8 mouse cellular contexts compared by ENCODE assay signal in genomic region chr5:149380388-149380916, GRCm38 (mm10). TPM values are rescaled to one million over a fixed set of nuclear protein-coding genes. Genes with fewer than 3 reads are reported as not detected.
DNase-seq lines count a peak whose midpoint lies in the region; ATAC-seq and TF ChIP-seq lines count a peak whose summit lies in the region.

No protein-coding gene starts in this region.

- 10% methylated on average over 8 of the region's 8 CpGs for WGBS in hindbrain, embryonic 15.5 days
- 16% methylated on average over 8 of the region's 8 CpGs for WGBS in midbrain, embryonic 10.5 days
- 71% methylated on average over 8 of the region's 8 CpGs for WGBS in kidney, adult 2 months

- peak; percentile 68 for DNase-seq in ES-E14 (ENCODE audit: low read depth, low spot score)
- DNase-seq in embryo, embryonic 9.5 days (ENCODE audit: extremely low spot score): peak; percentile 54
- peak; percentile 84 for DNase-seq in midbrain, embryonic 10.5 days (ENCODE audit: low spot score)
- no peak for DNase-seq in thymus, postnatal 10 days (ENCODE audit: low spot score in 2 of 2)
- no peak for DNase-seq in adrenal gland, adult 18-20 months (ENCODE audit: low spot score in 2 of 2)
- no peak for DNase-seq in kidney, adult 2 months
- no peak for DNase-seq in testis, postnatal 14 days (ENCODE audit: low spot score)

- TF ChIP-seq POLR2A in kidney, adult 2 months (IDR thresholded peaks at IDR 0.05; ENCODE audit: low read depth, low read length): no peak

- no peak for TF ChIP-seq CTCF in kidney, adult 2 months (conservative IDR thresholded peaks at IDR 0.05; ENCODE audit: insufficient read depth, insufficient read length, low read depth, low read length)

- H3K4me2 ChIP-seq in hindbrain, embryonic 15.5 days: peak overlapping the region; percentile 9; the same call in 1 of the 2 replicates

- H3K4me3 ChIP-seq in ES-E14 (ENCODE audit: insufficient read depth in 1 of 2, low read depth in 1 of 2, low read length in 2 of 2, poor library complexity in 1 of 2, severe bottlenecking in 1 of 2): no peak overlapping the region
- no peak overlapping the region for H3K4me3 ChIP-seq in hindbrain, embryonic 15.5 days
- H3K4me3 ChIP-seq in midbrain, embryonic 10.5 days: peak overlapping the region; percentile 16; the same call in 1 of the 2 replicates
- H3K4me3 ChIP-seq in kidney, adult 2 months (ENCODE audit: insufficient read depth, low read depth, low read length): no peak overlapping the region

- no peaks in the 10 kb centered on the region for H3K27me3 ChIP-seq in hindbrain, embryonic 15.5 days
- H3K27me3 ChIP-seq in midbrain, embryonic 10.5 days (ENCODE audit: low read depth, poor library complexity, severe bottlenecking): no peaks in the 10 kb centered on the region
- H3K27me3 ChIP-seq in kidney, adult 2 months (replicated peaks; ENCODE audit: control insufficient read depth, insufficient read depth, low read length): no peaks in the 10 kb centered on the region; the same call in 1 of the 2 replicates

- H3K27ac ChIP-seq in ES-E14 (ENCODE audit: insufficient read depth, low read depth, low read length, poor library complexity, severe bottlenecking): no peak overlapping the region
- H3K27ac ChIP-seq in hindbrain, embryonic 15.5 days (replicated peaks): peak overlapping the region; percentile 79
- H3K27ac ChIP-seq in midbrain, embryonic 10.5 days (replicated peaks): peak overlapping the region; percentile 90
- H3K27ac ChIP-seq in kidney, adult 2 months (ENCODE audit: insufficient read depth, low read depth, low read length): no peak overlapping the region

- H3K9ac ChIP-seq in ES-E14 (ENCODE audit: insufficient read depth, low read depth, low read length, poor library complexity, severe bottlenecking): no peak overlapping the region
- no peak overlapping the region for H3K9ac ChIP-seq in hindbrain, embryonic 15.5 days

- peaks cover 6 to 13% of the 10 kb centered on the region in 2 experiments; a peak in 3 of 4 replicates for H3K4me1 ChIP-seq in ES-E14 (ENCODE audit: control insufficient read depth in 2 of 2, insufficient read depth in 2 of 2, low read length in 2 of 2, poor library complexity in 1 of 2)
- peaks cover 41% of the 10 kb centered on the region for H3K4me1 ChIP-seq in hindbrain, embryonic 15.5 days (replicated peaks)
- peaks cover 66% of the 10 kb centered on the region for H3K4me1 ChIP-seq in midbrain, embryonic 10.5 days
- no peaks in the 10 kb centered on the region; the same call in 1 of the 2 replicates for H3K4me1 ChIP-seq in kidney, adult 2 months (ENCODE audit: control insufficient read depth, insufficient read depth, low read length)

- ATAC-seq in hindbrain, embryonic 15.5 days (ENCODE audit: low FRiP score, low read depth): peak; percentile 75

- H3K36me3 ChIP-seq in ES-E14 (ENCODE audit: control insufficient read depth, insufficient read depth, low read length, poor library complexity, severe bottlenecking): no peaks in the 10 kb centered on the region
- no peaks in the 10 kb centered on the region for H3K36me3 ChIP-seq in hindbrain, embryonic 15.5 days
- no peaks in the 10 kb centered on the region for H3K36me3 ChIP-seq in midbrain, embryonic 10.5 days
- H3K36me3 ChIP-seq in kidney, adult 2 months (ENCODE audit: control insufficient read depth, insufficient read depth, low read length): no peaks in the 10 kb centered on the region

- in situ Hi-C loops in ES-E14 (cut with MboI; ENCODE audit: low sequenced_read_pairs in 2 of 2, unreplicated experiment in 2 of 2): no loop called here

- H3K9me3 ChIP-seq in ES-E14 (ENCODE audit: control insufficient read depth, insufficient read depth, low read depth, low read length): no peaks in the 10 kb centered on the region
- no peaks in the 10 kb centered on the region for H3K9me3 ChIP-seq in hindbrain, embryonic 15.5 days
- peaks cover 20% of the 10 kb centered on the region; the same call in 1 of the 2 replicates for H3K9me3 ChIP-seq in midbrain, embryonic 10.5 days (replicated peaks)

TF ChIP-seq in ES-E14, 5 proteins besides CTCF, POLR2A, EP300 and RAD21:
- TF ChIP-seq MAFK (IDR thresholded peaks at IDR 0.05; ENCODE audit: insufficient read depth, low read depth, low read length) (no peak), HCFC1 (IDR thresholded peaks at IDR 0.05; ENCODE audit: borderline replicate concordance, insufficient read depth, low read length) (no peak), CHD2 (IDR thresholded peaks at IDR 0.05; ENCODE audit: low read depth, low read length) (no peak), ZNF384 (IDR thresholded peaks at IDR 0.05; ENCODE audit: low read depth, low read length) (no peak), ZC3H11A (IDR thresholded peaks at IDR 0.05; ENCODE audit: borderline replicate concordance, low read depth, low read length) (no peak)

RNA-seq across cellular contexts. Expression of gene Medag, which starts 31.1 kb away (rescaled TPM):
- not detected in 2 replicates for total RNA-seq in ES-E14 (2012; rRNA removed)
- 4.5 and 6.8 TPM in 2 replicates for polyA plus RNA-seq in hindbrain, embryonic 15.5 days (2015; fragmentation: Nextera tagmentation; extraction: Ambion mirVana)
- 0.32 and 0.57 TPM in 2 replicates for polyA plus RNA-seq in midbrain, embryonic 10.5 days (2016; fragmentation: Nextera tagmentation; extraction: Ambion mirVana)
- 10 to 100 TPM in 1 of 2 experiments, 1 to 10 TPM in 1; 2.3 to 11.8 TPM for total RNA-seq in adrenal gland, adult 18-20 months (2021)
- 0.61 and 0.88 TPM in 2 replicates for polyA plus RNA-seq in kidney, adult 2 months (2012; rRNA removed)

RNA-seq across cellular contexts. Expression of gene Tex26, which starts 59.0 kb away (rescaled TPM):
- 0.32 and 0.71 TPM in 2 replicates for total RNA-seq in ES-E14 (2012; rRNA removed)
- polyA plus RNA-seq in hindbrain, embryonic 15.5 days (2015; fragmentation: Nextera tagmentation; extraction: Ambion mirVana): 1.4 and 2.2 TPM in 2 replicates
- 1.0 and 1.3 TPM in 2 replicates for polyA plus RNA-seq in midbrain, embryonic 10.5 days (2016; fragmentation: Nextera tagmentation; extraction: Ambion mirVana)
- total RNA-seq in adrenal gland, adult 18-20 months (2021): not detected
- not detected in 2 replicates for polyA plus RNA-seq in kidney, adult 2 months (2012; rRNA removed)

Comparison
In these comparisons a context has a peak if more than half of its experiments do, and no peak if none do; other contexts are left out.
1. DNase-seq: peak in ES-E14 (single experiment), embryo, embryonic 9.5 days (single experiment) and midbrain, embryonic 10.5 days (single experiment); none in thymus, postnatal 10 days (0 of 2), adrenal gland, adult 18-20 months (0 of 2), kidney, adult 2 months (single experiment) and testis, postnatal 14 days (single experiment).
2. H3K27ac ChIP-seq: peak in hindbrain, embryonic 15.5 days (single experiment) and midbrain, embryonic 10.5 days (single experiment); none in ES-E14 (single experiment) and kidney, adult 2 months (single experiment).